Mouse (Mus musculus) ES-CJ7 (cell line): Measurements from ENCODE around the gene Cchcr1.

Source experiments
- DNase-seq: peaks from one replicate; pipeline ENCODE4 v3.0.0; 2011; ENCODE audit warnings: low read depth, low spot score

The Cchcr1 gene

DNA sequence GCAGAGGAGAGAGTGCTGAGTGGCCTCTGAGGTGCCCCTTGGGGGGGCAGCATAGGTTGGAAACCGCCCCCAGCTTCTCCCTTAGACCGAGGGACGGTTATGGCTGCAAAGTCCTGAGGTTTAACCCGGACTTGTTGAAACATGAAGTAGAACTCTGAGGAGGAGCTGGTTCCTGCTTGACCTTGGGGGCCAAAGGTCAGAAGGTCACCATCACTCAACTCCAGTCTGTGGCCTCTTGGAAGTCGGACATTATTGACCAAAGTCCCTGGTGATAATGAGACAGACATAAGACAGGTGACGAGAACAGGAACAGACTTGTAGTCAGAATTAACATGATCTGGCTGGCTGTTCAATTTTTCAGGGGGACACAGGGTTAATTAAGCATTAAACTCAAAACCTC is 2.1 kb upstream of the Cchcr1 start:
- peak; percentile 52 for DNase-seq

DNA sequence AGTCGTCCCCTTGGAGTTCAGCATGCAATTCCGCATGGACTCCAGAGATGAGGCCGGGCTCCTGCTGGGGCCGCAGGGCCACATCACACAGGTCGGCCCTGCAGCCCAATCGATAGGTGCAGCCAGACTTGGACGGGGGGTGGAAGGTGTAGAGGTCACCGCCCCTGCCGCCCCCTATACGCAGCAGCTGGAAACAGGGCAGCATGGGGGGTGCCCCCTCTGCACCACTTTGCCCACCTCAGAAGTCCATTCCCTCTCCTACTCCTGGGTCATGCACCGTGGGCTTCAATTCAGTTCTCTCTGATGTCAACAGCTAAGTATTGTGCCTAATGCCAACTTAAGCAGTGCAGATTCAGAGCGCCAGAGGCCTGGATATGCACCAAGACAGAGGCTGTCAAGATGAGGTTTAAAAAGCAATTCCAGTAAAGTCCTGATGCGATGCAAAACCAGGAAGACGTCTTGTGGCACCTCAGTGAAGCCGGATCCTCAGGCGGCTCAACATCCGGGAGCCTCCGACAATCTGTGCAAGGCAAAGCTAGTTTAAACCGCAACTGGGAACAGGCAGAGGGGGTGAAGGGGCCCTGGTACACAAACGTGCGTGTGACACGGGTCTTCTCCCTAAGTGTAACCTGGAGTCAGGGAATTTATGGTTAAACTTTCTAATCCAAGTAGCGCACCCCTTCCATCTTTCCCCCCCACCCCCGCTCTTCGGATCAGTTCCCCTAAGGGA is 824 bp upstream of the Cchcr1 start:
- DNase-seq: peak; percentile 60

DNA sequence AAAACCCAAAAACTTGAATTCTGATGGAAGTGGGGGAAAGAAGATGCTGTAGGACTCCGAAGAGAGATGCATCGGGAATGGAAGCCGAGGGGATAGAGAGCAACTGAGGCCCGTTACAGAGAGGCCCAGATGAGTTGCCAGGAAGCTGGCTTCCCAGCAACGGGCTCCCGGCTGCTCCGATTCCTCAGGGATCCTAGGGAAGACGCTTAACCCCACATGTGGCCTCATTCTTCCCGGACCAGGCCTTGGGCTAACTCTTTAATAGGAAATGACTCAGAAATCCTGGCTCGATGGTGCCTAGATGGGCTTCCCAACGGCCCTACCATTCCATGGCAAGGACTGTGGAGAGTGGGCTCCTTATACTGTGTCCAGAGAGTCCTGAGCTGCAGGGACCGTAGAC is 626 bp downstream of the Cchcr1 start:
- DNase-seq: peak; percentile 29

DNA sequence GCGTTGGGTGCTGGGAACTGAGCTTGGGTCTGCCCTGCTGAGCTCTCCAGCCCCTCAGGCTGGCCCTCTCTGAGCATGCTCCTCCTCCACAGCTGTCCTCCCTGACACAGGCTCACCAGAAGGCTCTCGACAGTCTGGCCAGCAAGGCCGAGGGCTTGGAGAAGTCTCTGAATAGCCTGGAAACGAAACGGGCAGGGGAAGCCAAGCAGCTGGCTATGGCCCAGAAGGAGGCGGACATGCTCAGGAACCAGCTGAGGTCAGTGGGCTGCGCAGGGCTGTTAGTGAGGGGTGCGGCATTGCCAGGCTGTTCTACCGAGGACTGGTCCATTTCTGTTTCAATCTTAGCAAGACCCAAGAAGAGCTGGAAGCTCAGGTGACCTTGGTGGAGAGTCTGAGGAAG is 7.5 kb downstream of the Cchcr1 start:
- no peak for DNase-seq

DNA sequence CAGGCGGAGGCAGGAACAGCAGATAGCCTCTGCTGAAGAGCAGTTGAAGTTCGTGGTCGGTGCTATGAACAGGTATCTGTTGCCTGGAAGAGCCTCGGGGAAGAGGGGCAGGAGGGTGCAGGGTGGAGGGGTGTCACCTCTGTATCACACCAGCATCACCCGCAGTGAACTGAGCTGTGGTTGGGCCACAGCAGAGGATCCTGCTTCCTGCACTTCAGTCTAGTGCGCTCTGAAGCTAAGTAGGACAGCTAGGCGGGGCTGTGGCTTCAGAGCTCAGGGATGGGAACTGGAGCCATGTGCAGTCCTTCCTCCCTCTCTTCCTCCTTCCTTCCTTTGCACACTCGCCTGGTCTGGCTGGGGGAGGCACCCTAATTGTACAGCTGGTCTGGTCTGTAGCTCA is 9.7 kb downstream of the Cchcr1 start:
- peak; percentile 47 for DNase-seq

DNA sequence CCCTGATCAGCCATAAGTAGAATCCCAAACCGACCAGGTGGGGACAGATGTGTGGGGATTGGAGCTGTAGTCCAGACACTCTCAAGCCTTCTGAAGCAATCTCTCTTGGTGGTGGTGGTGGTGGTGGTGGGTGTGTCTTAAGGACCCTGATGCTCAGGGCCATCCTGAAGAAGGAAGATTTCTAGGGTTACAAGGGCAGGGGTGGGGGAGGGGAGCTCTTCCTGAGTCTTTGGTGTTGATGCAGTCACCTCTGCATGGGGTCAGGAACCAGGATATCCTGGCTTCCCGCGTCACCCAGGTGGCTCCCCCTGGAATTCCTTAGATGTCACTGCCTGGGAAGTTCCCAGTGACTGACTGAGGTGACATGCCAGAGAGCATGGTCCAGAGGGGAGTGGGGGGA is 15.5 kb downstream of the Cchcr1 start:
- peak; percentile 90 for DNase-seq

DNA sequence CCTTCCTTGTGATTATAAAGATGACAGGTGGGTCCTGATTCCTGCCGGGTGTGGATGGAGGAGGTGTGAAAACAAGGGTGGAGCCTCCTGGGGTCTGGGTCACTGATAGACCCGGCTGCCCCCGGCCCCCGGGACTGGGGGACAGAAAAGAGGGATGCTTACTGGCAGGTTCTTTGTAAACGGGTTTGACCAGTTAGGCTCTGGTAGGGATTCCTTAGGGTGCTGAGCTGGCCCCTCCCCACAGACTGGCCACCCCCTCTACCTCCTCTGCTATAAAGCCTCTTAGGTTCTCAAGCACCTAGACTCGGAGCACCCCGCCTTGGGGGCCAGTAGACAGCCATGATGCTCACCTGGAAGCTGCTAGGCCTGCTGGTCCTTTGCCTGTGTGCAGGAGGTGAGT is 16.0 kb downstream of the Cchcr1 start, which contains the start of gene Psors1c2:
Gene Psors1c2, plus strand, starts transcription at position 301 of the 400 bp plus-strand sequence.
- DNase-seq: no peak

DNA sequence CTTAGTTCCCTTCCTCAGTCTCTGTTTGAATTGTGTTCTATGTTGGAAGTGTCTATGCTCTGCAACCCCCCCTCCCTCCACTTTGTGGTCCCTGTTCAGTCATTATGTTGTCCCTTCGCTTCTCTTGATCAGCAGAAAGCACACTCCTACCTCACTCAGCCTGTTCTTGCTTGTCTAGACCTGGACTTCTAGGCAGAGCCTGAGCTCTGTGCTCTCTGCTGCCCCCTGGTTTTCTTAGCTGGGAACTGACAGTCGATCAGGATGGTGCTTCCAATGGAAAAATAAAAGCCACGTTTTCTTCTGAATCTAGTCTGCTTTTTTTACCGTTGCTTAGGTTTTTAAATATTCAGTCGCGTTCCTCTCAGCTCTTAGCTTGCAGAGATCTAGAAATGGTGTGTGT is 17.4 kb downstream of the Cchcr1 start:
- peak; percentile 90 for DNase-seq

DNA sequence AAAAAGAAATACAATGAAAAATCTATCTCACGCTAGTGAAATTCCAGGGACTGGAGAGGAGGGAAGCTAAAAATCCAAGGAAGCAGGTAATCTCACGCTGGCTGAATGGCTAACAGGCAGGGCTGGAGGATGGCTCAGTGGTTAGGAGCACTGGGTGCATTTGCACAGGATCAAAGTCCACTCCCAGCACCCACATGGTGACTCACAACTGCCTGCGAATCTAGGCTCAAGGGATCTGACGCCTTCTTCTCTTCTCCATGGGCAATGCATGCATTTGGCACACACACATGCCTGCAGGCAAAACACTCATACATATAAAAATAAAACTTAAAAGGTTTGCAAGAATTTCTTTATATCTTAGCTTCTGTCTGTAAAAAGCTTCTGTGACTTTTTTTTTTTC is 20.5 kb downstream of the Cchcr1 start:
- no peak for DNase-seq

DNA sequence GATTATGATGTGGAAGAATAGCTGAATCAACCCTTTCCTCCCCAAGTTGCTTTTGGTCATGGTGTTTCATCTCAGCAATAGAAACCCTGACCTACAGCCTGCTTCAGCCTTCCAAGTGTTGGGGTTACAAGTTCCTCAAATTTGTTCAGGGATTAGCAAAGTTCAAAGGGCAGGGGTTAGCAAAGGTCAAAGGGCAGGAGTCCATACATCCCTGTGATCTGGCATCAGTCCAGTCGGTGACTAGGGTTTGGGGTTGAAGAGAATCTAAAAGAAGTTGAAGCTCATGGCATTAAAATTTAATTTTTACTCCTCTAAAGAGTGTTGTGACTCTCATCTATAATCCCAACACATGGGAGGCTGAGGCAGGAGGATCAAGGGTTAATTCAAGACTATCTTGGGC is 21.6 kb downstream of the Cchcr1 start:
- no peak for DNase-seq

DNA sequence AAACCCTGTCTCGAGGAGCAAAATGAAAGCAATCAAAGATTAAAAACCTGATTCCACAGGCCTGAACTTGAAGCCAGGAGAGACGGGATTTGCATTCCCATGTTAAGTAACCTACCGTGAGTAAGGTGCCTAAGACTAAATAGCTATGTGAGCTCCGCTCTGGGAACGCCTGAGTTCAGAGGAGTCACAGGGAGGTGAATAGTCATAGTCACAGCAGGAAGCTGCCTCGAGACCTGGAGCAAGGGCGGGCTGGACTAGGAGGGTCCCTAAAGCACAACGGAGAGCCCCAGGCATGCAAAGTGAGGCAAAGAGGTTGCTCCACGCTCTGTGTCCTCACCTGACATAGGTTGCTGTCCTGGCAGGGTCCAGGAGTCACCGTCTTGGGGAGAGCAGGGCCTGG is 22.6 kb downstream of the Cchcr1 start:
- peak; percentile 80 for DNase-seq

DNA sequence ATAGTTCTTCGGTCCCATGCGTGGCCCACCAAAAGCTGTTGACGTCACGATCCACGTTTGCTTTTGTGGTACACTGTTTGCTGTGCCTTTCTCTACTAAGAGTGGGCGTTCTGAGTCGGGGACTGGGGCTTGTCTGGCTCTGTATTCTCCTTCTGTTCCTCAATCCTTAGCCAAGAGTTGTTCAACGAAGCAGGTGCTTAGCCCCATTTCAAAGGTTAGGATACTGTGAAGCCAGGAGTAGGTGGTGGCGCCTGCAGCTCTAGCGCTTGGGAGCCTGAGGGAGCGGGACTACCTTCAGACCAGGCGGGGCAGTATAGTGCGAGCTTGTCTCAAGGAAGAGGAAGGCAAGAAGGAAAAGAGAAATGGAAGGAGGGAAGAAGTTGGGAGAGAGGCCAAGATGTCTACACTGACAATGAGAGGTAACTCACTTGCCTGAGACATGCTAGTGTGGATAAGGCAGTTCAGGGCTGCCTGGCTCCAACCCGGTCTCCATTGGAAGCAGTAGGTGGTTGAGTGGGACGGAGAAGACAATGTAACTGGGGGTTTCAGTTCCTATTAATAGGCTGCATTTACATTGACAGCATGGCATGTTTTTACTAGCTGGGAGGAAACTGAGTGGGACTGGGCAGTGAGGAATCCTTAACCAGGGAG is 26.0 kb downstream of the Cchcr1 start:
- DNase-seq: peak; percentile 88

DNA sequence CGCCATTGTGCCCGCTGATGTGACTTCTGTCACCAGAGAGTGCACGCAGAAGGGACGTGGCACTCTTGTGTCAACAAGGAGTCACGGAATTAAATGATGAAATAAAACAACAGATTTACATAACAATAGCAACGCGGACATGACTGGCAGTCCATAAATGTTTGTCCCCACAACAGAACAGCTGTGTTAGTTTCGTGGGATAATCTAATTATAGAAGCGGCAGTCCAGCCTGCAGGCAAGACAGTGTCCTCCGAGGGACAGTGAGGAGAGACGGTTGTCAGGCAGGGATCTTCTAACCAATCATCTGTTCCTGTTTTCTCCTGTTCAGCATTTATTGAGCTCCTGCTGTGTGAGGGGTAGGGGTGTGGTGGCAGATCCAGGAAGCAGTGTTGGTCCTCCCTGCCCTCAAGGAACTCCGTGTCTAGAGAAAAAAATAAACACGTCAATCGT is 26.5 kb downstream of the Cchcr1 start:
- DNase-seq: peak; percentile 65

DNA sequence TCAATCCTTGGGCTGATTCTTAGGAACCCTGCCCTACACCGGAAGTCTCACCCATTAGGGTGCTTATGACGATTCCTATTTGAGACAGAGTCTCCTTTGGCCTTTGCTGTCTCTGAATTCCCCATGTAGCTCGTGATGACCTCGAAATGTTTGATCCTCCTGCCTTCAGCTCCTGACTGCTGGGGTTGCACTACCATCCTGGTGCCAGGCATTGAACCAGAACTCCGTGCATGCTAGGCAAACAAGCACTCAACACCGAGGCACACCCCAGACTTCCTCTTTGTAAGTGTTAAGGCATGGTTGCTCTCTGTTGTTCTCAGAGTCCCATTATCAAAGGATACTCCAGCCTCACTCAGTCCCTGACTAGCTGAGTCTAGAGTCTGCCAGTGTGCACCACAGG is 27.1 kb downstream of the Cchcr1 start:
- no peak for DNase-seq

DNA sequence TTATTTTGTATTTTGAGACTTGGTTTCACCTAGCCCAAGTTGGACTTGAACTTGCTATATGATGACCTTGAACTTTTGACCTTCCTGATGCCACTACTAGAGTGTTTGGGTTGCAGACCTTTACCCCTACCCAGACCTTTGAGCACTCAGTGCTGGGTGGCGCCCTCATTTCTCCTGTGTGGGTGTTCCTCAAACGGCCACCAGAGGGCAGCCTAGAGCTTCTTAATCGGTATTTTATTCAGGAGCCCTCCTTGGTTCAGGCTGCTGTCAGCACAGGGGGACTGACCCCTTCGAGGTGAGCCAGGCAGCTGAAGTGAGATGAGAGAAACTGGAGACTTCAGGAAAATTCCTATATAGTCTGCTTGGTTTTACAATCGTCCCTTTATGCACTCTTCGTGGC is 27.8 kb downstream of the Cchcr1 start:
- peak; percentile 89 for DNase-seq

DNA sequence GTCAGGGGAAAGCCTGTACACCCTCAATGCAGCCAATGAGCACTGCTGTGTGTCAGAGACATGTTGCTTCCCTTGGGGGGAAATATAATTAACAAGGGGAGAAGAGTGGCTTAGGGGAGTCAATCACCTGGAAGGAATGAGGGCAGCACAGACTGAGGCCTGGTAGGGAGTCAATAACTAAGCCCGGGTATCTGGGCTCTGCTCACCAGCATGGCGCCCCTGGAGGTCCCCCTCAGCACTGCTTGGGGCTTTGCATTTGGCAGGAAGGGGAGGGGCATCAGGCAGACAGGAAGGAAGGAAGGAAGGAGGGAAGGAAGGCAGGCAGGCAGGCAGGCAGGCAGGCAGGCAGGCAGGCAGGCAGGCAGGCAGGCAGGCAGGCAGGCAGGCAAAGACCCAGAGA is 30.6 kb downstream of the Cchcr1 start:
- DNase-seq: peak; percentile 90

DNA sequence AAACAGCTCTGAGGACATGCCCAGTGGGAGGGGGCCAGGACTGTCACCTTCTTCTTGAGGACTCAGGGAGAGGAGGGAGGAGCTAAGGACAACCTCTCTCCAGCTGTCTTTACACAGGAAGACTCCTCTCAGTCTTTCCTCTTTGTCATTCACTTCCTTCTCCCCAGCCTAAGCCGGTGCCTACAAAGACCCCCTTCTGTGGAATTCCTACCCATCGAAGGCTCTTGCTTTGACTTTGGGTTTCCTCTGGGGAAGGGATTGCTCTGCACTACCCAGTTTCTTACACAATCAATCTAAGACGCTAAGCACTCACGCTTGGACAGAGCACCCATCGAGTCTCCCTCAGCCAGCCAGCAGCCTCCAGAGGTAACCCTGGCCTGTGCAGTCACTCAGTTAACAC is 31.7 kb downstream of the Cchcr1 start:
- peak; percentile 57 for DNase-seq

DNA sequence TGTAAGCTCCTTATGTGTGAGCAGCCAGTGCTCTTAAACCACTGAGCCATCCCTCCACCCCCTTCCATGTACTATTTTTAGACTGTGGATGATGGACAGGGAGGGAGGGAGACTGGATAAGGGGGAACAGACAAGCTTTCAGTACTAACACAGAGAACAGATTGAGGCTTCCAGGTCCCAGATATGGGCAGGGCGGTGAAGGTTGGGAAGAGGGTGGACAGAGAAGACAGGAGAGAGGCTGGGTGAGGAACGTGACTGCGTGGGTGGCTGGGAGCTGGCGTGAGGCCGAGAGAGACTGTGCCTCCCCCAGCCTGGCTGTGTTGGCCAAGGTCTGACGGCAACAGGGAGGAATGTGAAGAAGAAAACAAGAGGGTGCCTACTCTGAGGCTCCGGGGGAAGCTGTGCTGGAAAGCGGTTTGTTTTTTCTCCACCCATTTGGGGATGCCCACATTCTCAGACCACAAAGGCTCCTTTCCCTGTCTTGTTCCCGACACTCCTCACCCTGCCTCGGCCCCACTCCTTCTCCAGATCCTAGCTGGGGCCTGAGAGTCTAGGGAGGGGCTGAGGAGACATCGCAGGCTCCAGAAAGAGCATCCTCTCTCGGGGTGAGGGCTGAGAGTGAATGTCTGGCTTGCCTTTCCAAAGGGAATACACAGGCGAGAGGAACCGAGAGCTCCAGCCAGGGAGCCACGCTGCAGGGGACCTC is 32.7 kb downstream of the Cchcr1 start:
- no peak for DNase-seq

DNA sequence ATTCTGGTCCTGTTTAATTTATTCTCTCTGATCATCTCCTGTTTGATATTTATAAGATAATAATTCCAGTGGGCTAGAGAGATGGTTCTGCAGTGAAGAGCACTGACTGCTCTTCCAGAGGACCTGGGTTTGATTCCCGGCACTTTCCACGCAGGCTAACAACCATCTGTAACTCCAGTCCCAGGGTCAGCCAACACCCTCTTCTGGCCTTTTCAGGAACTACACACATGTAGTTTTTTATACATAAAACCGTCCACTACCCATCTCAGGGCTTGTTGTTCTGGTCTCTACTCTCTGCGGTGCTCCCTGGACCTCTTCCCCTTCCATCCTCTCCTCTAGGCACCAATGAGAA is 33.2 kb downstream of the Cchcr1 start:
- DNase-seq: peak; percentile 44

DNA sequence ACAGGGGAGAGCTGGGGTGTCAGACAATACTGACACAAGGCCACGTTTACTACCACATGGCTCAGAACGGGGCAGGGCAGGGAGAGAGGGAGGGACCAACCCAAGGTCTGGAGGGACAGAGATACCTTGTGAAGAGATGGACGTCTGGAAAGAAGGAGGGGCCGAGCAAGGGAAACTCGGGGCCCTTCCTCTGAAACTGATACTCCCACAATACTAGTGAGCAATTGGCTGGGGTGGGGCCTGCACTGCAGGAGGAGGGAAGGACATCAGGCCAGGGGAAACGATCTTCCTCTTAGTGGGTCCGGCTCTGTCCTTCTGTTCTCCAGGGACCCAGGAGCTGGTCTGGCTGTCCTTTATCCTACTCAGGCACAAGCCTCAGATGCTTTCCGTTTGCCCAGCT is 34.0 kb downstream of the Cchcr1 start:
- no peak for DNase-seq

DNA sequence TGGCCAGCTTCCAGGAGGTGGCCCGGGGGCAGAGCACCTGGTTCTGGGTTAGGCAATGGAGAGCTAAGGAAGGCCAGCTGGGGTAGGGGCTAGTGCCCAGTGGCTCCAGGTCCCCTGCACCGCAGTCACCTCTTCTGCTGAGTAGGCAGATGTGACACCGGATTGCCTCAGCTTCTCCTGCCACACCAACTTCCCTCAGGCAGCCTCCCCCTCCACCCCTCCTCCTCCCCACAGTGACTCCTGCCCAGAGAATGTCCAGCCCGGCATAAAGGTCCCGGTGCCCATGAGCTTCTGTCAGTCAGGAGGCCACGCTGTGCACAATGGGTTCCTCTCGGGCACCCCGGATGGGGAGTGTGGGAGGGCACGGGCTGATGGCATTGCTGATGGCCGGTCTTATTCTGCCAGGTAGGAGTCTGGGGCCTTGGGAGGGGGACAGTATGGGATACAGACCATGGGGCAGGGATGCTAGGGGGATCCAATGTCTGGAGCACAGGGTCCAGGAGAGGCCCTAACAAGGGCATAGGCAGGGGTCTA is 35.0 kb downstream of the Cchcr1 start, which contains the start of gene Cdsn:
Gene Cdsn, plus strand, starts transcription at position 248 of the 534 bp plus-strand sequence.
- DNase-seq: no peak

DNA sequence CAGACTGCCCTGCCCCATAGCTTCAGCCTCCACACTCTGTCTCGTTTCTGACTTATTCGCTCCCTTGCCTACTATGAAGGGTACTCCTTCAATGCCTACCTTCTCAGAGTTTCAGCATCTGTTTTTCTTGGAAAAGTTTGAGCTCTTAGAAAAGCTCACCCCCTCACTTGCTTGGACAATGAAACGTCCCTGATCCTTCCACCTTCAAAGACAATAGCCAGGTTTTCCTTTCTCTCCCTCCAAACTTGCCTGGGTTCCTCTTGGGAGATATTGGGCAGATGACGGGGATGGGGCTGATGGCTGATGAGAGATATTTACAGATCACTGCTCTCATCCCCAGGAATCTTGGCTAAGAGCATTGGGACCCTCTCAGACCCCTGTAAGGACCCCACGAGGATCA is 37.4 kb downstream of the Cchcr1 start:
- no peak for DNase-seq
